Mouse (Mus musculus): Measurements from ENCODE around the gene Pvr. TPM values are rescaled to one million over a fixed set of nuclear protein-coding genes. Genes with fewer than 3 reads are reported as not detected.
"Not testable (repeated sequence)": the region's sequence is repeated elsewhere in the genome, so short reads cannot be mapped to it uniquely, and the experiment has no call there.

Gene Pvr
- polyA plus RNA-seq, 1 experiment = 8.8 TPM

- no peak for DNase-seq (ENCODE audit: low read depth, low spot score)
- WGBS = 35% methylated on average over 6 of the region's 6 CpGs
These were observed 15.0 kb upstream of the Pvr start for GRCm38 (mm10) chr7:19935961-19936360.

- WGBS = 64% methylated on average over 20 of the region's 20 CpGs
- DNase-seq (ENCODE audit: low read depth, low spot score) = no peak
These were observed 14.3 kb upstream of the Pvr start for GRCm38 (mm10) chr7:19935171-19935751.

- WGBS = 3% methylated on average over 21 of the region's 21 CpGs
- no peak for DNase-seq (ENCODE audit: low read depth, low spot score)
These were observed 12.2 kb upstream of the Pvr start for GRCm38 (mm10) chr7:19932877-19933809.

GRCm38 (mm10) chr7:19932133-19932876 lies 11.3 kb upstream of the Pvr start:
- 28% methylated on average over 13 of the region's 13 CpGs for WGBS
- DNase-seq (ENCODE audit: low read depth, low spot score) = no peak

GRCm38 (mm10) chr7:19930481-19930880 lies 9.5 kb upstream of the Pvr start:
- WGBS = 65% methylated on average over 6 of the region's 6 CpGs
- not testable (repeated sequence) for DNase-seq (ENCODE audit: low read depth, low spot score)

GRCm38 (mm10) chr7:19928486-19928885 lies 7.5 kb upstream of the Pvr start:
- WGBS = 76% methylated on average over 5 of the region's 5 CpGs
- DNase-seq (ENCODE audit: low read depth, low spot score) = no peak

GRCm38 (mm10) chr7:19926849-19927480 lies 6.0 kb upstream of the Pvr start:
- no peak for DNase-seq (ENCODE audit: low read depth, low spot score)
- WGBS = 39% methylated on average over 2 of the region's 2 CpGs

GRCm38 (mm10) chr7:19925376-19925775 lies 4.4 kb upstream of the Pvr start:
- WGBS = 73% methylated on average over 1 of the region's 1 CpGs

GRCm38 (mm10) chr7:19923797-19924196 lies 2.8 kb upstream of the Pvr start:
- no peak for DNase-seq (ENCODE audit: low read depth, low spot score)
- WGBS = 20% methylated on average over 12 of the region's 15 CpGs

More at GRCm38 (mm10) chr7:19925376-19925775, 4.4 kb upstream of the Pvr start:
- DNase-seq (ENCODE audit: low read depth, low spot score) = no peak

GRCm38 (mm10) chr7:19923354-19923753 lies 2.4 kb upstream of the Pvr start:
- 63% methylated on average over 2 of the region's 2 CpGs for WGBS
- no peak for DNase-seq (ENCODE audit: low read depth, low spot score)

GRCm38 (mm10) chr7:19920166-19920505 lies 824 bp downstream of the Pvr start:
- WGBS = 20% methylated on average over 4 of the region's 4 CpGs
- DNase-seq (ENCODE audit: low read depth, low spot score) = no peak

- WGBS = 83% methylated on average over 7 of the region's 7 CpGs
- DNase-seq (ENCODE audit: low read depth, low spot score) = no peak
These were observed 6.4 kb downstream of the Pvr start for GRCm38 (mm10) chr7:19914558-19914957.

GRCm38 (mm10) chr7:19911695-19912524 lies 9.1 kb downstream of the Pvr start:
- 91% methylated on average over 23 of the region's 23 CpGs for WGBS
- DNase-seq (ENCODE audit: low read depth, low spot score) = no peak

GRCm38 (mm10) chr7:19911292-19911658 lies 9.7 kb downstream of the Pvr start:
- WGBS = 76% methylated on average over 6 of the region's 6 CpGs

GRCm38 (mm10) chr7:19910421-19911291 lies 10.3 kb downstream of the Pvr start:
- WGBS = 51% methylated on average over 21 of the region's 21 CpGs
- DNase-seq (ENCODE audit: low read depth, low spot score) = no peak

More at GRCm38 (mm10) chr7:19911292-19911658, 9.7 kb downstream of the Pvr start:
- no peak for DNase-seq (ENCODE audit: low read depth, low spot score)

GRCm38 (mm10) chr7:19889881-19890280 lies 31.1 kb downstream of the Pvr start:
- no peak for DNase-seq (ENCODE audit: low read depth, low spot score)

GRCm38 (mm10) chr7:19887849-19888248 lies 33.1 kb downstream of the Pvr start, which contains the start of gene Ceacam19:
Ceacam19 (minus strand) TSS chr7:19887965.
- 39% methylated on average over 7 of the region's 7 CpGs for WGBS

More at GRCm38 (mm10) chr7:19889881-19890280, 31.1 kb downstream of the Pvr start:
- WGBS = 39% methylated on average over 8 of the region's 8 CpGs

GRCm38 (mm10) chr7:19880754-19881153 lies 40.2 kb downstream of the Pvr start:
- WGBS = 77% methylated on average over 8 of the region's 8 CpGs
- no peak for DNase-seq (ENCODE audit: low read depth, low spot score)

More at GRCm38 (mm10) chr7:19887849-19888248, 33.1 kb downstream of the Pvr start, which contains the start of gene Ceacam19:
- DNase-seq (ENCODE audit: low read depth, low spot score) = no peak

Measured in large intestine, adult 2 months (tissue).